Comparison of ENCODE assay signal across 8 mouse cellular contexts in the genomic region with DNA sequence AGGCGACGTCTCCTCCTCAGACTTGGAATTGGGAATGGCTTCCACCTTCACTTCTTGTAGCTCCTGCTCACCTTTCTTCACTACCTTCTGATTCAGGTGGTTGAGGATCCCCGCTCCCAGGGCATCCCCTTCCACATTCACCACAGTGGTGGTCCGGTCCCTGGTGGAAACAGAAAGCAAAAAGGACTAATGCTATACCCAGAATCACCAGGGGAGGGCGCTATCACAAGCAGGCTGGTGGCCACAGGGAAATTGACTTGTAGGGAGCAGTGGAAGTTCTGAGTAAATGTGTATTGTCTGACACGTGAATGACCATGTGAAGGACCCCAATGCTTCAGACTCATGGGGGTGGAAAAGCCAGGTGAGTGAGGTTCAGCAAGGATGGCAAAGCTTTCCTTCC. TPM values are rescaled to one million over a fixed set of nuclear protein-coding genes. Genes with fewer than 3 reads are reported as not detected.
DNase-seq lines count a peak whose midpoint lies in the region; ATAC-seq lines count a peak whose summit lies in the region.

No protein-coding gene starts in this region.

- no peak overlapping the region for H3K4me3 ChIP-seq in heart, embryonic 10.5 days

- DNase-seq in heart, adult 8-10 months (ENCODE audit: low spot score): peak; percentile 8
- no peak for DNase-seq in heart, embryonic 10.5 days (ENCODE audit: low spot score)
- DNase-seq in B cell, adult 2 months: peak; percentile 61 to 65
- peak; percentile 25 for DNase-seq in adrenal gland, adult 2 months
- DNase-seq in embryo, embryonic 11 days: peak; percentile 17
- DNase-seq in layer of hippocampus, postnatal 25 days (ENCODE audit: extremely low spot score in 1 of 2, low spot score in 1 of 2): peak; percentile 40 to 76
- peak; percentile 38 for DNase-seq in ovary, postnatal 14 days (ENCODE audit: low spot score)

- no peak for ATAC-seq in megakaryocyte, adult 5-6 weeks (ENCODE audit: poor library complexity, severe bottlenecking)

- H3K27ac ChIP-seq in heart, embryonic 10.5 days: no peak overlapping the region

- H3K4me1 ChIP-seq in heart, embryonic 10.5 days: peaks cover 8% of the 10 kb centered on the region

- H3K36me3 ChIP-seq in heart, embryonic 10.5 days: peaks cover 22% of the 10 kb centered on the region; the same call in 1 of the 2 replicates

- H3K9me3 ChIP-seq in heart, embryonic 10.5 days: no peaks in the 10 kb centered on the region

- 73% methylated on average over 6 of the region's 6 CpGs for WGBS in heart, embryonic 10.5 days

- no peaks in the 10 kb centered on the region for H3K27me3 ChIP-seq in heart, embryonic 10.5 days (ENCODE audit: insufficient read depth, poor library complexity, severe bottlenecking)

RNA-seq across cellular contexts. Expression of a gene that starts 28.2 kb away (rescaled TPM):
- 1 to 10 TPM; 1.2 to 1.8 (median 1.4) TPM for total RNA-seq in heart, adult 8-10 months (2022)
- polyA plus RNA-seq in heart, embryonic 10.5 days (2016; fragmentation: Nextera tagmentation; extraction: Ambion mirVana): 6.7 and 10.8 TPM in 2 replicates
- 1 to 10 TPM; 8.9 to 9.5 TPM for total RNA-seq in adrenal gland, adult 2 months (2021)
- polyA plus RNA-seq in adrenal gland, adult 2 months (2012; rRNA removed): 4.4 and 5.5 TPM in 2 replicates
- 10 to 100 TPM; 39.3 to 42.3 TPM for total RNA-seq in layer of hippocampus, postnatal 25 days (2021)
- not detected in 2 replicates for total RNA-seq in megakaryocyte, adult 5-6 weeks (2015)
- 0.07 and 0.20 TPM in 2 replicates for total RNA-seq in megakaryocyte, adult 5-6 weeks (2017)

RNA-seq across cellular contexts. Expression of a gene that starts 55.1 kb away (rescaled TPM):
- 10 to 100 TPM; 41.9 to 47.2 (median 43.2) TPM for total RNA-seq in heart, adult 8-10 months (2022)
- 39.0 and 40.8 TPM in 2 replicates for polyA plus RNA-seq in heart, embryonic 10.5 days (2016; fragmentation: Nextera tagmentation; extraction: Ambion mirVana)
- total RNA-seq in adrenal gland, adult 2 months (2021): 10 to 100 TPM; 19.8 to 24.2 TPM
- 14.0 and 17.8 TPM in 2 replicates for polyA plus RNA-seq in adrenal gland, adult 2 months (2012; rRNA removed)
- total RNA-seq in layer of hippocampus, postnatal 25 days (2021): 10 to 100 TPM; 29.1 to 34.0 TPM
- 5.8 and 8.3 TPM in 2 replicates for total RNA-seq in megakaryocyte, adult 5-6 weeks (2015)
- 7.4 and 7.6 TPM in 2 replicates for total RNA-seq in megakaryocyte, adult 5-6 weeks (2017)
